Mouse (Mus musculus): Measurements from ENCODE around the gene Zfp746.

The Zfp746 gene

DNA sequence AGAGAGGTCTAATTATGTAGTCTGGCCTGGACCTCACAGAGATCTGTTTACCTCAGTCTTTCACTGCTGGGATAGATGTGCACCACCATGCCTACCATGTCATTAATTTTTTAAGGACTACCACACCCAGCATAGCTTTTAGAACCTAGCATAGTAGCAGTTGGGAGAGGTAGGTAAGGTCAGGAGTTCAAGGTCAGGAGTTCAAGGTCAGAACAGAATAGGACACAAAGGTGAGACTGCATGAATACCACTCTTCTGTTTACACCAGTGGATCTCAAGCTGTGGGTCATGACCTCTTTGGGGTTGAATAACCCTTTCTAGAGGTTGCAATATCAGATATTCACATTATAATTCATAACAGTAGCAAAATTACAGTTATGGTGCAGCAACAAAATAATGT, 53.7 kb downstream of the Zfp746 start:
- no peak for DNase-seq

DNA sequence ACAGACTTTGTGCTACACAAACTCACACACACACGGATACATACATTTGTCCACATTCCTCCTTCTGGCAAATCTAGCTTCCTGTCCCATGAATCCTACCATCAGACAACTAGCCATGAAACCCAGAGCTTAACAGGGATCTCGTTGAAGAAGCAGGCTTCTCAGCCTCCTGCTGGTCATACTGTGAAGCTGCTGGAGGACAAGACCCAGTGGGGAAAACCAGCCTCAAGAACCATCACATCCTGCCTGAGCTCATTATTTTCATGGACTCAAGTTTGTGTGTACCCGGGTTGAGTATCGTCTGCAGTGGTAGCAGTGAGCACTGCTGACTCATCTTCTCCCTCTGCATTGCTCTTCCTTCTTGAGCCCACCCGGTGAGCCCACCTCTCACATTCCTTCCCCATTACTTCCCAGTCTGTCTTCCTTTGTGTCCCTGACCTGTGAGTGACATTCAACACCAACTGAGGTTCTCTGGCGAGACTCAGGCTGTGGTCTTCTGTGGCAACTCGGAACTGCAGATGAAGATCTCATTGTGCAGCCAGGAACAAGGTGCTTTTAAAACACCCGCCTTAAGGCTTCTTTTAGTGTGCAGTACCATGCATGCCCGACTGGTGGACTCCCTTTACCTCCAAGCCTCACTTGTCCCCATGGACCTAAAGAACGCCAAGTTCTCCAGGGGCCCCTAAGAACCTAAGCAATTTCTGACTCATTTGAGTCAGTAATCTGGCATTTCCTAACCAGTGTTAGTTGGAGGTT, 60.3 kb downstream of the Zfp746 start:
- no peak for DNase-seq

DNA sequence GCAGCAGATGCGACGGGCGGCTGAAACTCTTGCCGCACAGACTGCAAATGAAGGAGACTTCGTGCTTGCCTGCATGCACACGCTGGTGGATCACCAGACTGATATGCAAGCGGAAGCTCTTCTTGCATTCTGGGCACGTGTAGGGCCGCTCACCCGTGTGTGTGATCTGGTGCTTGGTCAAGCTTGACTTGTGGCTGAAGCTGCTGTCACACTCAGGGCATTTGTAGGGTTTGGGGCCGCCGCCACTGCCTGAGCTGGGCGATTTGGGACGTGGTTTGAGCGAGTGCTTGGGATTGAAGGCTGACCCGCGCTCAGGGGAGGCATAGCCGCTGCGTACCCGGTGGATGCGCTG, 61.4 kb downstream of the Zfp746 start:
- no peak for DNase-seq

DNA sequence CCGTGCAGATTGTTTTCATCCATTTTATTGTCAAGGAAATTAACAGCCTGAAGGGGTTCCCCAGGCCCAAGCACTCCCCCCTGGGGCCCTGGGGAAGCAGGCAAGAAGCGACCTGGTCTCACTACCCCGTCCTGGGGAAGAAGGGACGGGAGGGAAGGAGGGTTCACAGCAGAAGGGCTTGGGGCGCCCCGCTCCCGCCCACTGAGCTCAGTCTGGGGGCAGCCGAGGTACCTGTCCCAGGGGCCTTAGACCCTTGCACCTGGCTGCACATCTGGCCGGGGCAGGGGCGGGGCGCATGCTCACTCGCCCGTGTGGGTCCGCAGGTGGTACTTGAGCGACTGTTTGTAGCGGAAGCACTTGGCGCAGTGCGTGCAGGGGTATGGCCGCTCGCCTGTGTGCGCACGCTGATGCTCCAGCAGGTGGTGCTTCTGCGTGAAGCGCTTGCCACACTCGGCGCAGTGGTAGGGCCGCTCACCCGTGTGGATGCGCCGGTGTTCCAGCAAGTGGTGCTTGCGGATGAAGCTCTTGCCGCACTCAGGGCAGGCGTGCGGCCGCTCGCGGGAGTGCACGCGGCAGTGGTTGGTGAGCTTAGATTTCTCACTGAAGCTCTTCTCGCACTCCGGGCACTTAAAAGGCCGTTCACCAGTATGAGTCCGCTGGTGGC, 61.9 kb downstream of the Zfp746 start:
- DNase-seq, result no peak

DNA sequence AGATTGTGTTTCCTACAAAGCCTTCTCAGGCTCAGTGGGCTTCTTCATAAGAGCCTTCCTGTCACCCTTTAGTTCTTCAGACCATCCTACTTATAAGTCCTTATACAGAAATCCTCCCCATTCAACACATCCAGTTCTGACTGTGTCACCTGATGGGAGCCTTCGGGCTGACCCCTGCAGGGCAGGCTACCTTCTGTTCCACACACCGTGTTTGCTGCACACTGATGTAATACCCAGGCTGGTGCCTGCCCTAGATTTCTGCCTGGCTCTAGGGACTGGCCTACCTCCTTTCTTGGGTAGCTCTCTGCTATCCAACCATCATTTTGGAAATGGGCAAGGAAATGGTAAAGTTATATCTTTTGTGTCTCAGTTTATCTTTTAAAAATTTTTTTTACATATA, 63.7 kb downstream of the Zfp746 start:
- DNase-seq, result no peak

DNA sequence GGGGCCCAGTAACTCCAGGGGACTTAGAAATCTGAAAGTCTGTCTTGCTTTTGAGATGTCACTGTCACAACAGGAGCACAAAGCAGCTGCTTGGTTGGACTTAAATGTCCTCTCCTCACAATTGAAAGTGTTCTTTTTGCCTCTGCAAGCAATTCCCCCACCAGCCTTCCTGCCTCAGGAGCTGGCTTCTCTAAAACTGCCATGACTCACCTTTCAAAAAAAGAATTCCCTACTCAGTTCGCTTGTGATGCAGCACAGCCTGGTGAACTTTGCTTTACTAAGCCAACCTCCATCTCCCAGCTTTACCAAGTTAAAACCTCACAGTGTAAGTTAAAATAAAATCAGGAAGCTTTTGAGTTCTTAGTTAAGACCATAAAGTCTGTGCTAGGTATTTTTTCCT, 64.7 kb downstream of the Zfp746 start:
- DNase-seq, result no peak

DNA sequence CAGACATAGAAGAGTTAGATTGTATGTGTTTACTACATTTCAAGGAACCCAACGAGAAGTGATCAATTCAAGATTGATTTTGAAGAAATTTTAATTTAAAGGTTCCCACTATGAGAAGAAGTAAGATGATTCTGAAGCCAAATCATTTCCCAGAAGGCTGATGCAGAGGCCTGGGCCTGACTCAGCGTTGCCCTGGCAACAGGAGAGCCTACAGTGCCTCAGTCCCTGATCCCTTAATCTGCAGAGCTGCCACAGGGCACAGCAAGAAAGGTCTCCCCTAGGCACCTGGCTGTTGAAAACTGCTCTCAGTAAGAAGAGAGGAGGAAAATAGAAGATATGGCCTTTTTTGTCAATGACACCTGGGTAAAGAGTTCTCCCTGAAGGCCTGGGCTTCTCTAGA, 66.4 kb downstream of the Zfp746 start:
- no peak for DNase-seq

DNA sequence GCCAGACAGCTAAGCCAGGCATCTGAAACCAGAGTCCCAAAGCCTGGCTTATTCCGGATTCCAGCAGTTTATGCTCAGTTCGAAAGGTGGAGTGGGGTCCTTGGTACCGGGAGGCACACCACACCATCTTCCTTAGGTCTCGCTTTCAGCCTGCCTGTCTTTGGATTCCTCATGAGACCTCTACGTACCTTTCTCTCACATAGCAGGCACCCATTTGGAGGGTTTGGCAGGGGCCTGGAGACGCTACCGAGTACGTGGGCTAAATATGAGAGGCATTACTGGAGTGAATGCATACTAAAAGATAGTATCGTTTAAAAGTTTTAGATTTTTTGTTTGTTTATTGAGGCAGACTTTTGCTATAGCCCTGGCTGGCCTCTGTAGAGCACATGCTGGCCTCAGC, 69.6 kb downstream of the Zfp746 start:
- no peak for DNase-seq

DNA sequence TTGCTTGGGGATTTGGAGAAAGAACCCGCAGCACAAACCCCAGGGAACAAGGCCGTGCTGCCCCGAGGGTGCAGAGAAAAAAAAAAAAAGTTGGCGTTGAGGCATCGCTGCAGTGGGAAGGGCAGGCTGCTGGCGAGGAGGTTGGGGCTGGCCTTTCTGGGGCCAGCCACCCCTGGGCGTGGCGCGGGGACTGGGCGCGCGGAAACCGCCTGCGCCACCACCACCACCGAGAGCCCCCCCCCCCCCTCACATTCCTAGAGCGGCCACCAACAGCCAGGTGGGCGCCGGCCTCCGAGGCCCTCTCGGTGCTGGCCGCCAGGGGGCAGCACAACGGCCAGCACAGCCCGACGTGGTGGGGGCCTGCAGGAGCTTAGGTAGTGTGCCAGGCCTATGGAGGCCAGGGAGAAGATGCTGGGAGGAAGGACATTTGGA, 70.3 kb downstream of the Zfp746 start:
- peak; percentile 70 for DNase-seq
